Mouse (Mus musculus) lung, postnatal 0 days (tissue): ENCODE data around the gene Ube3b. TPM values are rescaled to one million over a fixed set of nuclear protein-coding genes. Genes with fewer than 3 reads are reported as not detected.

Experiments
- ATAC-seq: fragments of 200-750 bp; cut with Nextera tagmentation; 2 replicates; pipeline ENCODE4 v1.8.0; 2017; ENCODE audit warnings: moderate library complexity
- DNase-seq: peaks from one replicate; pipeline ENCODE4 v3.0.0-alpha.2; 2016; ENCODE audit warnings: low spot score
- H3K27ac ChIP-seq: fragments of 300-500 bp; sonication (generic); 2 replicates; pipeline ENCODE4 v1.5.1; 2014; ENCODE audit warnings: antibody characterized with exemption, mild to moderate bottlenecking, low read length, mixed read lengths
- H3K27me3 ChIP-seq: fragments of 300-500 bp; sonication (generic); replicated peaks from 2 replicates; pipeline ENCODE4 v1.6.1; 2014; ENCODE audit warnings: low read length, mixed read lengths; ENCODE audit not compliant: insufficient read depth
- H3K36me3 ChIP-seq: fragments of 300-500 bp; sonication (generic); 2 replicates; pipeline ENCODE4 v1.6.1; 2014; ENCODE audit warnings: low read length, mixed read lengths; ENCODE audit not compliant: insufficient read depth
- H3K4me1 ChIP-seq: fragments of 300-500 bp; sonication (generic); 2 replicates; pipeline ENCODE4 v1.6.1; 2014; ENCODE audit warnings: antibody characterized with exemption, low read depth, low read length, mixed read lengths; ENCODE audit not compliant: insufficient read depth
- H3K4me2 ChIP-seq: fragments of 300-500 bp; sonication (generic); replicated peaks from 2 replicates; pipeline ENCODE4 v1.6.1; 2014; ENCODE audit warnings: low read depth, mild to moderate bottlenecking, low read length, moderate library complexity, mixed read lengths
- H3K4me3 ChIP-seq: fragments of 300-500 bp; sonication (generic); 2 replicates; pipeline ENCODE4 v1.5.1; 2014; ENCODE audit warnings: low read depth, low read length
- H3K9ac ChIP-seq: fragments of 300-500 bp; sonication (generic); replicated peaks from 2 replicates; pipeline ENCODE4 v1.6.1; 2014; ENCODE audit warnings: low read depth, mild to moderate bottlenecking
- H3K9me3 ChIP-seq: fragments of 300-500 bp; sonication (generic); 2 replicates; pipeline ENCODE4 v1.6.1; 2016; ENCODE audit warnings: low read length, mixed read lengths
- CTCF ChIP-seq: IDR thresholded peaks from 2 replicates; pipeline ENCODE4 v1.5.1; 2016; ENCODE audit warnings: antibody characterized with exemption, mild to moderate bottlenecking
- EP300 ChIP-seq: IDR thresholded peaks from 2 replicates; pipeline ENCODE4 v1.6.1; 2016; ENCODE audit warnings: antibody characterized with exemption, mild to moderate bottlenecking, control low read depth
- WGBS: fragments of 180-500 bp; shearing (Covaris S2); extraction: QIAGEN DNeasy Blood & Tissue Kit; methylation state at CpG from one replicate; pipeline ENCODE4 v1.1.7; 2014; 5-methylcytosine and 5-hydroxymethylcytosine counted together
- microRNA-seq: library from miRNA; unstranded; fragments of <30 nt; microRNA quantifications from one replicate; pipeline ENCODE4, GENCODE M21; 2016
- polyA plus RNA-seq: library from polyadenylated mRNA; unstranded; fragments of >200 nt; fragmentation: Nextera tagmentation; extraction: Ambion mirVana; gene quantifications from 2 replicates; pipeline ENCODE4 v1.2.1, GENCODE M21; 2015

Ube3b gene
- polyA plus RNA-seq, 1 experiment from 2014 or later, result 28.9 TPM

GRCm38 (mm10) chr5:114470359-114470758, 90.0 kb downstream of the Ube3b start:
- no peak for ATAC-seq
- WGBS, result 50% methylated on average over 3 of the region's 3 CpGs
- H3K27ac ChIP-seq, result no peak overlapping the region

More at GRCm38 (mm10) chr5:114470359-114470758, 90.0 kb downstream of the Ube3b start:
- Histone ChIP-seq H3K4me2 (no peak overlapping the region), H3K9me3 (no peaks in the 10 kb centered on the region), H3K36me3 (no peaks in the 10 kb centered on the region), H3K4me1 (0 out of 2 replicates have a peak, but pooled peaks cover 5% of the 10 kb centered on the region), H3K27me3 (no peaks in the 10 kb centered on the region), H3K9ac (no peak overlapping the region), H3K4me3 (no peak overlapping the region)
- no peak for DNase-seq
- TF ChIP-seq EP300, result no peak
- no peak for TF ChIP-seq CTCF

Small RNA genes within 50 kb of the gene (microRNA-seq; reads per million reads assigned to microRNA genes)
- gene Mir7027, result not detected

Other genes starting within 250 kb of the Ube3b start
- 0.54 and 1.3 TPM in 2 replicates for gene Acacb, start 234.1 kb upstream of the Ube3b start, polyA plus RNA-seq
- gene Foxn4, start 106.8 kb upstream of the Ube3b start, polyA plus RNA-seq, result 0.74 and 0.81 TPM in 2 replicates
- 3.1 and 3.4 TPM in 2 replicates for gene Myo1h, start 91.4 kb upstream of the Ube3b start, polyA plus RNA-seq
- 223 and 230 TPM in 2 replicates for gene Kctd10, start 99 bp upstream of the Ube3b start, polyA plus RNA-seq
- gene Mmab, start 63.5 kb downstream of the Ube3b start, polyA plus RNA-seq, result 11.1 and 12.8 TPM in 2 replicates
- gene Mvk, start 63.7 kb downstream of the Ube3b start, polyA plus RNA-seq, result 28.9 and 30.1 TPM in 2 replicates
- gene Fam222a, start 187.4 kb downstream of the Ube3b start, polyA plus RNA-seq, result 1.9 and 2.3 TPM in 2 replicates